ENCODE assay signal across 8 mouse cellular contexts in the genomic region with DNA sequence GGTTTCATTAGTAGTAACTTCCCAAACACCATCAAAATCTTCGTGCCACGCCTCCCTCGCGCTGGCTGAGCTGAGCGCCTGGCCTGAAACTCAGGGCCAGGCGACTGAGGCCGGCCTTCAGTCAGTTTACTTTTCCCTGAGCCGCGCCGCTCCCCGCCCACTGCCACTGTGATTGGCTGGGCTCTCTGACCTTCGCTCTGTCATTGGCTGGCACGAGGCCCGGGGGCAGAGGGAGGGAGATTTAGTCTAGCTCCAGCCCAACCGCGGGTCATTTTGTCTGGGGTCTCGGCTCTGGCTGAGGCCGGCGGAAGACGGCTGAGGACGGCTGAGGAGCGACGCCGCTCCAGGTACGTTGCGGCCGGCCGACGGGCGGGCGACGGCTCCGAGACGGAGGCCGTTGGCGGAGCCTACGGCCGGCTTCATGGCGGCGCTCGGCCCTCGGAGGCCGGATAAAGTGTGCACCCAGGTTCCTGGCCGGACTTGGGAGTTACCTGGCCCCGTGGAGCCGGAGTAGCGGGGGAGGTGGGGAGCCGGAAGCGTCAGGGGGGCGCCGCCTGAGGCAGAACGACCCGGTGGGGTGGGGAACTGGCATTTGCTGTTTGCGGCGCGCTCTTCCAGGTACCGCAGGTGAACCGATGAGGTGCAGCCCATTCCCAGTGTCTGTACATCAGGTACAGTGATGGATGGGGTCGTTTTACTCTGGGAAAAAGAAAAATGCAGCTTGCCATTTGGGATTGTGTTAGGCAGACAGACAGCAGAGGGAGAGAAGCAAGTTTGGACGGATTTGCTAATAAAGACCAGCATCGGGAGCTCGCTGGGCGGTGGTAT. TPM values are rescaled to one million over a fixed set of nuclear protein-coding genes. Genes with fewer than 3 reads are reported as not detected.
A peak's percentile ranks its signal among the peaks of the same experiment; 100 is the strongest.
DNase-seq lines count a peak whose midpoint lies in the region; ATAC-seq lines count a peak whose summit lies in the region.

A gene (plus strand): TSS at position 34 of the 828 bp plus-strand sequence.

- under 1% methylated on average over 63 of the region's 63 CpGs for WGBS in forebrain, embryonic 10.5 days
- under 1% methylated on average over 61 of the region's 63 CpGs for WGBS in heart, embryonic 12.5 days
- under 1% methylated on average over 63 of the region's 63 CpGs for WGBS in kidney, embryonic 15.5 days
- under 1% methylated on average over 57 of the region's 63 CpGs for WGBS in limb, embryonic 13.5 days
- WGBS in midbrain, embryonic 13.5 days, result 1% methylated on average over 62 of the region's 63 CpGs

- peaks cover 8% of the 10 kb centered on the region for H3K9me3 ChIP-seq in forebrain, embryonic 10.5 days
- peaks cover 6% of the 10 kb centered on the region for H3K9me3 ChIP-seq in heart, embryonic 12.5 days (replicated peaks)
- peaks cover 3% of the 10 kb centered on the region; the same call in 1 of the 2 replicates for H3K9me3 ChIP-seq in kidney, embryonic 15.5 days (replicated peaks)
- H3K9me3 ChIP-seq in limb, embryonic 13.5 days, result peaks cover 3% of the 10 kb centered on the region; the same call in 1 of the 2 replicates
- H3K9me3 ChIP-seq in midbrain, embryonic 13.5 days, result peaks cover 3% of the 10 kb centered on the region; the same call in 1 of the 2 replicates

- no peaks in the 10 kb centered on the region for H3K36me3 ChIP-seq in forebrain, embryonic 10.5 days (replicated peaks)
- H3K36me3 ChIP-seq in heart, embryonic 12.5 days, result no peaks in the 10 kb centered on the region
- H3K36me3 ChIP-seq in kidney, embryonic 15.5 days, result no peaks in the 10 kb centered on the region
- no peaks in the 10 kb centered on the region for H3K36me3 ChIP-seq in limb, embryonic 13.5 days
- no peaks in the 10 kb centered on the region for H3K36me3 ChIP-seq in midbrain, embryonic 13.5 days

- peaks cover 8% of the 10 kb centered on the region for H3K4me1 ChIP-seq in forebrain, embryonic 10.5 days
- peaks cover 10% of the 10 kb centered on the region; the same call in 1 of the 2 replicates for H3K4me1 ChIP-seq in heart, embryonic 12.5 days (replicated peaks)
- H3K4me1 ChIP-seq in kidney, embryonic 15.5 days, result peaks cover 9% of the 10 kb centered on the region
- peaks cover 8% of the 10 kb centered on the region for H3K4me1 ChIP-seq in limb, embryonic 13.5 days
- H3K4me1 ChIP-seq in midbrain, embryonic 13.5 days (replicated peaks), result peaks cover 8% of the 10 kb centered on the region

- peak; percentile 96 for ATAC-seq in heart, embryonic 12.5 days (ENCODE audit: insufficient number of reproducible peaks, low FRiP score)
- ATAC-seq in kidney, embryonic 15.5 days (replicated peaks; ENCODE audit: low FRiP score), result peak; percentile 100
- peak; percentile 100 for ATAC-seq in limb, embryonic 13.5 days (ENCODE audit: low FRiP score, low read depth)
- ATAC-seq in midbrain, embryonic 13.5 days, result peak; percentile 100

- H3K9ac ChIP-seq in heart, embryonic 12.5 days, result peak within 1 kb of the TSS; percentile 75
- peak within 1 kb of the TSS; percentile 48 for H3K9ac ChIP-seq in kidney, embryonic 15.5 days
- H3K9ac ChIP-seq in limb, embryonic 13.5 days, result peak within 1 kb of the TSS; percentile 68
- H3K9ac ChIP-seq in midbrain, embryonic 13.5 days (replicated peaks), result peak within 1 kb of the TSS; percentile 65

- peak within 1 kb of the TSS; percentile 100 for H3K4me2 ChIP-seq in heart, embryonic 12.5 days
- peak within 1 kb of the TSS; percentile 91 for H3K4me2 ChIP-seq in kidney, embryonic 15.5 days
- peak within 1 kb of the TSS; percentile 99 for H3K4me2 ChIP-seq in limb, embryonic 13.5 days (replicated peaks)
- peak within 1 kb of the TSS; percentile 98 for H3K4me2 ChIP-seq in midbrain, embryonic 13.5 days (replicated peaks)

- peaks cover 9% of the 10 kb centered on the region for H3K27me3 ChIP-seq in forebrain, embryonic 10.5 days (ENCODE audit: poor library complexity, severe bottlenecking)
- H3K27me3 ChIP-seq in heart, embryonic 12.5 days (replicated peaks), result no peaks in the 10 kb centered on the region
- 0 out of 2 replicates have a peak, but pooled peaks cover 5% of the 10 kb centered on the region for H3K27me3 ChIP-seq in kidney, embryonic 15.5 days
- H3K27me3 ChIP-seq in limb, embryonic 13.5 days, result no peaks in the 10 kb centered on the region
- peaks cover 10% of the 10 kb centered on the region; the same call in 1 of the 2 replicates for H3K27me3 ChIP-seq in midbrain, embryonic 13.5 days

- peak within 1 kb of the TSS; percentile 81 for H3K27ac ChIP-seq in forebrain, embryonic 10.5 days
- no peak within 1 kb of the TSS for H3K27ac ChIP-seq in heart, embryonic 12.5 days (ENCODE audit: poor library complexity, severe bottlenecking)
- no peak within 1 kb of the TSS for H3K27ac ChIP-seq in kidney, embryonic 15.5 days
- H3K27ac ChIP-seq in limb, embryonic 13.5 days, result no peak within 1 kb of the TSS
- no peak within 1 kb of the TSS for H3K27ac ChIP-seq in midbrain, embryonic 13.5 days

- H3K4me3 ChIP-seq in forebrain, embryonic 10.5 days, result peak within 1 kb of the TSS; percentile 67
- H3K4me3 ChIP-seq in heart, embryonic 12.5 days, result peak within 1 kb of the TSS; percentile 75
- peak within 1 kb of the TSS; percentile 56 for H3K4me3 ChIP-seq in kidney, embryonic 15.5 days (replicated peaks)
- peak within 1 kb of the TSS; percentile 63 for H3K4me3 ChIP-seq in limb, embryonic 13.5 days
- H3K4me3 ChIP-seq in midbrain, embryonic 13.5 days (replicated peaks), result peak within 1 kb of the TSS; percentile 55

- DNase-seq in spleen, adult 18-20 months, result peak; percentile 14 to 38
- no peak for DNase-seq in spleen, adult 12 weeks (ENCODE audit: low spot score)
- DNase-seq in forebrain, embryonic 10.5 days (ENCODE audit: extremely low spot score, low spot score), result peak; percentile 91
- DNase-seq in spleen, postnatal 4 days (ENCODE audit: low spot score in 2 of 2), result peak; percentile 47 to 75

RNA-seq across cellular contexts. Expression of the gene that starts here (rescaled TPM):
- 1.6 and 1.8 TPM in 2 replicates for polyA plus RNA-seq in forebrain, embryonic 10.5 days (2016; fragmentation: Nextera tagmentation; extraction: Ambion mirVana)
- 0.78 and 1.2 TPM in 2 replicates for polyA plus RNA-seq in heart, embryonic 12.5 days (2016; fragmentation: Nextera tagmentation; extraction: Ambion mirVana)
- 1.2 and 1.8 TPM in 2 replicates for polyA plus RNA-seq in kidney, embryonic 15.5 days (2015; fragmentation: Nextera tagmentation; extraction: Ambion mirVana)
- 1.1 and 1.3 TPM in 2 replicates for polyA plus RNA-seq in limb, embryonic 13.5 days (2015; fragmentation: Nextera tagmentation; extraction: Ambion mirVana)
- 0.23 and 0.28 TPM in 2 replicates for polyA plus RNA-seq in midbrain, embryonic 13.5 days (2015; fragmentation: Nextera tagmentation; extraction: Ambion mirVana)

Comparison
In these comparisons a context has a peak if more than half of its experiments do, and no peak if none do; other contexts are left out.
1. Peak in ATAC-seq, H3K4me3 ChIP-seq, H3K9ac ChIP-seq and H3K4me2 ChIP-seq in midbrain, embryonic 13.5 days; RNA of the gene not detected or under 1 TPM.